Mouse (Mus musculus): ENCODE data around the gene Wbp2.

The Wbp2 gene

GRCm38 (mm10) chr11:116030898-116031845 is 55.6 kb downstream of the Wbp2 start:
- DNase-seq (ENCODE audit: low spot score in 2 of 2), result no peak

GRCm38 (mm10) chr11:116030088-116030897 is 56.5 kb downstream of the Wbp2 start, which contains the start of gene Unk:
Gene Unk, plus strand, starts transcription at chr11:116030322.
- DNase-seq (ENCODE audit: low spot score in 2 of 2), result peak; percentile 97 to 99

- no peak for DNase-seq (ENCODE audit: low spot score in 2 of 2)
Measured at GRCm38 (mm10) chr11:116029086-116029865, 57.5 kb downstream of the Wbp2 start.
